Mouse (Mus musculus) intestine, embryonic 14.5 days (tissue): ENCODE results near the gene Fndc9. TPM values are rescaled to one million over a fixed set of nuclear protein-coding genes. Genes with fewer than 3 reads are reported as not detected.

Source experiments
- ATAC-seq: fragments of 200-750 bp; cut with Nextera tagmentation; replicated peaks from 2 replicates; pipeline ENCODE4 v1.8.0; 2017; ENCODE audit warnings: low read depth, moderate number of reproducible peaks, moderate TSS enrichment, moderate library complexity; ENCODE audit not compliant: low FRiP score, low TSS enrichment
- DNase-seq: peaks from one replicate; pipeline ENCODE4 v3.0.0-alpha.2; 2018; ENCODE audit warnings: low spot score
- H3K27ac ChIP-seq: fragments of 300-500 bp; sonication (generic); 2 replicates; pipeline ENCODE4 v1.5.1; 2014; ENCODE audit warnings: low read depth, mild to moderate bottlenecking, control low read depth
- H3K27me3 ChIP-seq: fragments of 300-500 bp; sonication (generic); replicated peaks from 2 replicates; pipeline ENCODE4 v1.6.1; 2014; ENCODE audit warnings: low read length, control low read depth; ENCODE audit not compliant: control insufficient read depth, insufficient read depth
- H3K36me3 ChIP-seq: fragments of 300-500 bp; sonication (generic); 2 replicates; pipeline ENCODE4 v1.6.1; 2014; ENCODE audit warnings: low read length, control low read depth; ENCODE audit not compliant: control insufficient read depth, insufficient read depth
- H3K4me1 ChIP-seq: fragments of 300-500 bp; sonication (generic); replicated peaks from 2 replicates; pipeline ENCODE4 v1.6.1; 2014; ENCODE audit warnings: low read length, control low read depth, mixed read lengths; ENCODE audit not compliant: control insufficient read depth, insufficient read depth
- H3K4me2 ChIP-seq: fragments of 300-500 bp; sonication (generic); 2 replicates; pipeline ENCODE4 v1.6.1; 2014; ENCODE audit warnings: low read length
- H3K4me3 ChIP-seq: fragments of 300-500 bp; sonication (generic); 2 replicates; pipeline ENCODE4 v1.5.1; 2014; ENCODE audit warnings: low read depth, low read length, control low read depth, mixed read lengths
- H3K9ac ChIP-seq: fragments of 300-500 bp; sonication (generic); 2 replicates; pipeline ENCODE4 v1.6.1; 2014; ENCODE audit warnings: mild to moderate bottlenecking, low read length
- H3K9me3 ChIP-seq: fragments of 300-500 bp; sonication (generic); 2 replicates; pipeline ENCODE4 v1.6.1; 2016; ENCODE audit warnings: low read length, control low read depth; ENCODE audit not compliant: control insufficient read depth
- WGBS: fragments of 180-500 bp; shearing (Covaris S2); extraction: QIAGEN DNeasy Blood & Tissue Kit; methylation state at CpG from one replicate; pipeline ENCODE4 v1.1.7; 2014; 5-methylcytosine and 5-hydroxymethylcytosine counted together
- polyA plus RNA-seq: library from polyadenylated mRNA; unstranded; fragments of >200 nt; fragmentation: Nextera tagmentation; extraction: Ambion mirVana; gene quantifications from 2 replicates; pipeline ENCODE4 v1.2.1, GENCODE M21; 2014

Gene Fndc9
- polyA plus RNA-seq, 1 experiment from 2014 or later: 0.09 TPM

- no peak overlapping the region for H3K4me3 ChIP-seq
- H3K27ac ChIP-seq: no peak overlapping the region
- 0 out of 2 replicates have a peak, but pooled peaks cover 1% of the 10 kb centered on the region for H3K36me3 ChIP-seq
- DNase-seq (no peak), ATAC-seq (no peak)
- H3K4me2 ChIP-seq: no peak overlapping the region
- H3K27me3 ChIP-seq: no peaks in the 10 kb centered on the region
- no peaks in the 10 kb centered on the region for H3K4me1 ChIP-seq
- H3K9ac ChIP-seq: no peak overlapping the region
- H3K9me3 ChIP-seq: no peaks in the 10 kb centered on the region
- WGBS: 92% methylated on average over 23 of the region's 23 CpGs
These were observed 9.6 kb downstream of the Fndc9 start for GRCm38 (mm10) chr11:46244731-46245604.

GRCm38 (mm10) chr11:46245926-46246325, 10.6 kb downstream of the Fndc9 start:
- no peaks in the 10 kb centered on the region for H3K27me3 ChIP-seq
- H3K27ac ChIP-seq: no peak overlapping the region
- H3K4me1 ChIP-seq: no peaks in the 10 kb centered on the region
- DNase-seq (no peak), ATAC-seq (no peak)
- WGBS: 71% methylated on average over 8 of the region's 8 CpGs
- H3K4me2 ChIP-seq: no peak overlapping the region
- H3K9me3 ChIP-seq: no peaks in the 10 kb centered on the region
- H3K36me3 ChIP-seq: no peaks in the 10 kb centered on the region
- no peak overlapping the region for H3K9ac ChIP-seq
- no peak overlapping the region for H3K4me3 ChIP-seq

- Histone ChIP-seq H3K4me2 (no peak overlapping the region), H3K36me3 (no peaks in the 10 kb centered on the region), H3K9ac (no peak overlapping the region), H3K9me3 (no peaks in the 10 kb centered on the region), H3K27me3 (no peaks in the 10 kb centered on the region), H3K27ac (no peak overlapping the region), H3K4me3 (no peak overlapping the region), H3K4me1 (no peaks in the 10 kb centered on the region)
- WGBS: 61% methylated on average over 7 of the region's 7 CpGs
- ATAC-seq (no peak), DNase-seq (no peak)
These were observed 11.1 kb downstream of the Fndc9 start for GRCm38 (mm10) chr11:46246393-46246792.

GRCm38 (mm10) chr11:46248352-46248751, 13.0 kb downstream of the Fndc9 start:
- H3K4me3 ChIP-seq: no peak overlapping the region
- H3K27me3 ChIP-seq: no peaks in the 10 kb centered on the region
- no peaks in the 10 kb centered on the region for H3K4me1 ChIP-seq
- WGBS: 91% methylated on average over 3 of the region's 3 CpGs
- no peak overlapping the region for H3K9ac ChIP-seq
- ATAC-seq: no peak
- H3K4me2 ChIP-seq: no peak overlapping the region
- H3K36me3 ChIP-seq: no peaks in the 10 kb centered on the region
- no peak overlapping the region for H3K27ac ChIP-seq
- DNase-seq: no peak
- H3K9me3 ChIP-seq: no peaks in the 10 kb centered on the region

GRCm38 (mm10) chr11:46251994-46252393, 16.7 kb downstream of the Fndc9 start:
- Histone ChIP-seq H3K4me1 (no peaks in the 10 kb centered on the region), H3K4me2 (no peak overlapping the region), H3K27me3 (no peaks in the 10 kb centered on the region), H3K4me3 (no peak overlapping the region), H3K9me3 (no peaks in the 10 kb centered on the region), H3K36me3 (peaks cover 6% of the 10 kb centered on the region; the same call in 1 of the 2 replicates), H3K9ac (no peak overlapping the region), H3K27ac (no peak overlapping the region)
- no peak for ATAC-seq
- 32% methylated on average over 7 of the region's 7 CpGs for whole genome bisulfite sequencing
- DNase-seq: peak; percentile 73

GRCm38 (mm10) chr11:46255291-46255690, 20.0 kb downstream of the Fndc9 start:
- 84% methylated on average over 2 of the region's 2 CpGs for WGBS
- no peak overlapping the region for H3K4me3 ChIP-seq
- peaks cover 7% of the 10 kb centered on the region; the same call in 1 of the 2 replicates for H3K36me3 ChIP-seq
- no peak for DNase-seq
- ATAC-seq: no peak
- H3K4me2 ChIP-seq: no peak overlapping the region
- H3K27me3 ChIP-seq: no peaks in the 10 kb centered on the region
- no peak overlapping the region for H3K9ac ChIP-seq
- no peaks in the 10 kb centered on the region for H3K4me1 ChIP-seq
- no peak overlapping the region for H3K27ac ChIP-seq
- H3K9me3 ChIP-seq: no peaks in the 10 kb centered on the region

GRCm38 (mm10) chr11:46258207-46258606, 22.9 kb downstream of the Fndc9 start:
- DNase-seq (no peak), ATAC-seq (no peak)
- H3K36me3 ChIP-seq: peaks cover 7% of the 10 kb centered on the region; the same call in 1 of the 2 replicates
- WGBS: 68% methylated on average over 4 of the region's 4 CpGs
- H3K27ac ChIP-seq: no peak overlapping the region
- H3K9me3 ChIP-seq: no peaks in the 10 kb centered on the region
- no peak overlapping the region for H3K9ac ChIP-seq
- H3K4me3 ChIP-seq: no peak overlapping the region
- H3K4me2 ChIP-seq: no peak overlapping the region
- H3K4me1 ChIP-seq: no peaks in the 10 kb centered on the region
- H3K27me3 ChIP-seq: no peaks in the 10 kb centered on the region

- Histone ChIP-seq H3K4me2 (no peak overlapping the region), H3K36me3 (peaks cover 7% of the 10 kb centered on the region; the same call in 1 of the 2 replicates), H3K9ac (no peak overlapping the region), H3K4me3 (no peak overlapping the region), H3K9me3 (no peaks in the 10 kb centered on the region), H3K4me1 (no peaks in the 10 kb centered on the region), H3K27ac (no peak overlapping the region), H3K27me3 (no peaks in the 10 kb centered on the region)
- 93% methylated on average over 8 of the region's 8 CpGs for WGBS
- DNase-seq (no peak), ATAC-seq (no peak)
These were observed 23.4 kb downstream of the Fndc9 start for GRCm38 (mm10) chr11:46258749-46259148.

GRCm38 (mm10) chr11:46262854-46263253, 27.5 kb downstream of the Fndc9 start:
- H3K4me3 ChIP-seq: no peak overlapping the region
- DNase-seq (no peak), ATAC-seq (no peak)
- 80% methylated on average over 3 of the region's 3 CpGs for WGBS
- no peaks in the 10 kb centered on the region for H3K9me3 ChIP-seq
- H3K4me2 ChIP-seq: no peak overlapping the region
- no peak overlapping the region for H3K27ac ChIP-seq
- no peaks in the 10 kb centered on the region for H3K4me1 ChIP-seq
- H3K36me3 ChIP-seq: 0 out of 2 replicates have a peak, but pooled peaks cover 3% of the 10 kb centered on the region
- H3K27me3 ChIP-seq: no peaks in the 10 kb centered on the region
- H3K9ac ChIP-seq: no peak overlapping the region
